Mouse (Mus musculus) layer of hippocampus, adult 9-10 months (tissue): ENCODE results near the gene Cadps2.

Experiments used
- DNase-seq: peaks from one replicate; pipeline ENCODE4 v3.0.0; 2022; ENCODE audit warnings: low spot score

The Cadps2 gene

DNA sequence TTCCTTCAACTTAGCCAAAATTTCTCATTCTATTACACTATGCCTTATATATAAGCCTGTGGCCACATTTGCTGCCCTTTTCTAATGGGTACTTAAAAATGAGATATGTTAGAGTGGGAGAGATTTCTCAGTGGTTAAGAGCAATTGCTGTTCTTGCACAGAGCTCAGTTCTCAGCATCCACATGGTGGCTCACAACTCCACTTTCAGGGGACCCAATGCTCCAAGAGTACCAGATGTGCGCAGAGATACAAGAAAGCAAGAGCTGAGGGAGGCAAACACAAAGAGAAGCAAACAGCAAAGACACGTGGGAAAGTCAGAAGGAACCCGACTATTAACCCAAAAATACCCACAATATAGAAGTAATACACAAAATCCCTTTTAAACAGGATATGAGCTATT is 77.0 kb downstream of the Cadps2 start:
- no peak for DNase-seq

- no peak for DNase-seq
These were observed 81.0 kb downstream of the Cadps2 start for GRCm38 (mm10) chr6:23758249-23758648.

DNA sequence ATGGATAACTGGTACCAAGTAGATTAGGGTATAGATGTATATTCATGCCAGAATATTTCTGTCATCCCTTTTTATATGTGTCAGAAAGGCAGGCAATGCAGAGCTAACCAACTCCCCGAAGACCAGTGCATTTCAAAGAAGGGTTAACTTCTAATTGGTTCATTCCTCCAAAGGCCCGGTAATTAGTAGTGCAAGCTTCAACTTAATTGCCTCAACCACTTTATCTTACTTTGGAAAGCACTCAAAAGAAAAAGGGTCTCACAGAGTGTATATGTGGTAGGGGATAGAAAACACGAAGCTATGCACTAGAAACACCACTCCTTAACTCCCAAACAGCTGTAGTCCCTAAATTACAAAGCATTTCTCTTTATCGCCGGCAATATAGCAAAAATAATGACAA is 90.4 kb downstream of the Cadps2 start:
- no peak for DNase-seq

GRCm38 (mm10) chr6:23740010-23740409 is 99.2 kb downstream of the Cadps2 start:
- no peak for DNase-seq

GRCm38 (mm10) chr6:23732750-23733149 is 106.5 kb downstream of the Cadps2 start:
- DNase-seq: no peak

- no peak for DNase-seq
These were observed 110.6 kb downstream of the Cadps2 start for GRCm38 (mm10) chr6:23728620-23729019.

GRCm38 (mm10) chr6:23723697-23724096 is 115.5 kb downstream of the Cadps2 start:
- DNase-seq: no peak

DNA sequence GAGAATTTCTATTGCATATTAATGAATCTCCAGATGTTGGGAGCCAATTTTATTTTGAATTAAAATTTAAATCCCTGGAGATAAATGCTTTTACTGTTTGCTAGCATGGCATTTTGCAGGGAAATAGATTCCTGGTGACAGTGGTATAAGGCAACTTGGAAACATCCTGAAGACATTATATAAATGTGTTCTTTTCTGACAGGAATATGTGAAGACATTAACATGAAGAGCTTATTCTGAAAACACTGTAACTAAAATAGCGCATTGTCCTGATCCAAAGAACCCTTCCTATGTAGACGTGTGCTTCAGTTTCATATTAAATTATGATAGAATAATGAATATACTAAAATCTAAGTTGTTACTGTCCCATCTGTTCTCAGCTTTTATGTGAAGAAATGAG is 118.8 kb downstream of the Cadps2 start:
- DNase-seq: no peak

DNA sequence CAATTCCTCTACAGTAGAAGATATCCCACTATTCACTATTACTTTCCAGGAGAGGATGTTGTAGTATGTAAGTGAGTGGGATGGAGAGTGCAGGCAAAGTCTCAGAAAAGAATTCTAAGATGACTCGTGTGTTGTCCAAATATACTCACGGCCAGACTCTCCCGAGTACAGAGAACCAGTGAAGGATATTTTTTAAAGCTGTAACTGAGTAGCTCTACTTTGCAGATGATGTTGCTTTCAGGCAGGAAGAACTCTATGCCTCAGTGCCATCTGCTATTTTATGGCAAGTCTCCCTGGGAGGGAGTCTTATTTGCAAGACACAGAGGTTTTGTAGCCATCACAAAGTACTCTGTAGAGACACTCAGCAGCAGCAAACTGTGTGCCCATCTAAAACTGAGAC is 131.7 kb downstream of the Cadps2 start:
- DNase-seq: no peak

GRCm38 (mm10) chr6:23700879-23701278 is 138.3 kb downstream of the Cadps2 start:
- DNase-seq: no peak

DNA sequence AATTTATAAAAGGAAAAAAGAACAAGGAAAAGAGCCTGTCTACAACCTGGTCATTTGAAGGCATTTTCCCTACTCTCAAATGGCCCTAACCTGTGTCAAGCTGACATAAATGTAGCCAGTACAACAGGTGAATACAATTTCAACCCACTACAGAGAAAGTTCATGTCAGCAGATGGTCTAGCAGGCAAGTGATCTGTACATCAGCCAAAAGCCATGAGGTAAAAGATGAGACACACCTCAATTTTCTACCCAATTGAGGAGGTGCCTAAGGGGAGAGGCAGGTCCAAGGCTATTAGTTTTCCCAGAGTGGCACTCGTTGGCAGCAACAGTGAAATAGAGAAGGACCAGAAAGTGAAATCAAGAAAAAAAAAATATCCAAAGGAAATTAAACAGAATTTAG is 161.0 kb downstream of the Cadps2 start:
- DNase-seq: no peak

GRCm38 (mm10) chr6:23655036-23655435 is 184.2 kb downstream of the Cadps2 start, which contains the start of gene Rnf148:
TSS of gene Rnf148 (minus strand) at chr6:23655136.
- DNase-seq: no peak

GRCm38 (mm10) chr6:23650205-23650604 is 189.0 kb downstream of the Cadps2 start, which contains the start of gene Rnf133:
TSS of gene Rnf133 (minus strand) at chr6:23650305.
- DNase-seq: no peak

DNA sequence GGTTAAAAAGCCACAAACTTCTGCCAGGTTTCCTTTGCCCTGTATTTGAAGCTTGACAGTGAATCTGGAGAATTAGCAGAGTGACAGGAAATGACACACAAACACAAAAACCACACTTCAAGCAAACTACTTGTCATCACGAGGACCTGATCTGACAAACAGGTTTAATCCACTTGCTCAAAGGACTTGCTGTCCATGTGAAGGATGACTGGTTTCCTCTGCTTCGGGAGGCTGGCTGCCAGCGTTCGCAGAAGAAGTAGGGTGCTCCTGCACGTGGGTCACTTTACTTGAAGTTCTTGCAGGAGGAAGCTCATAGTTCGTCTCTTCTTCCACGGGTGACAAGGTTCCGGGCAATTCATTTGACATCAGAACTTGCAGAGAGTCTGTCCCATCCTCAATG is 190.5 kb downstream of the Cadps2 start:
- no peak for DNase-seq

DNA sequence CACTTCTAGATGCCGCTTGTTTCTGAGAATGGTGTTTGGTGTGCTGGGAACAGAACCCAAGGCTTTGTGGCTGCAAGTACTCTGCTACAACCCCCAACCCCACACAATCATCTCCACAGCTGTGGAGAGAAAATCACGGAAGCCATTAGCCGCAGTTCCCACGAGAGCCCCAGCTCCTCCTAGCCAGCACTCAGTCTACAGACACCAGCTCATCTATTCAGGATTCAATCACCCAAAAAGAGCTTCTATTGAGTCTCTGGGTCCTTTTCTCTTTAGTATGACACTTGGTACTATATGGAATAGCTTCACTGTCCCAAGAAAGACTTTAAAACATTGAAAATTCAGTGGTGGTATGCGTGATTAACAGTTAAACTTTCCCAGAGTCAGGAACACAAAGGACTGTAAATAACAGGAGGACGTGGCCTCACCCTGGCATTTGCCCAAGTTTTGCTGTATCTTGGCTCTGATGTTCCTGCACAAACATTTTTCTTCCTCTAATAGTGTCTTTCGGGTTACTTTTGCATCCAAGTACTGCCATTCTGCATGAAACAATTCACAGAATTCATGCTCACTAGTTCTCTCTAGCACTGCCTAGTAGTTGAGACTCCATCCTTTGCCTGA is 191.5 kb downstream of the Cadps2 start:
- no peak for DNase-seq

DNA sequence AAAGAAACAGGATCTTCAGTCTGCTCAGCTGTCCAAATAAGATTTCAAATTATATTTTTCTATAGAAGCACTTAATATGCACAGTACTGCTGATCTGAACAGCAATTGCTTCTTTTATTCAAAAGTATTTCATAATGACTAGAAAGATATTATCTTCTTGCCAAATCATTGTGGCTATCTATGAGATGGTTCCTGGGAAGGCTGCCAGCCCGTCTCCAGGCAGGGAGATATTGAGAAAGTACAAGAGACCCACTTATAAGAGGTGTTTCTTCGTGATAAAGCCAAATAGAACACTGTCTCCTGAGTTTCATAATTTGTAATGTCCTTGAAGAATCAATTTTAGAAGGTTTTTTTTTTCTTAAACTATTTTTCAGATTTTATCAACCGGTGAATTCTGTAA is 202.1 kb downstream of the Cadps2 start:
- DNase-seq: no peak

GRCm38 (mm10) chr6:23635208-23635607 is 204.0 kb downstream of the Cadps2 start:
- no peak for DNase-seq

GRCm38 (mm10) chr6:23634016-23634415 is 205.2 kb downstream of the Cadps2 start:
- DNase-seq: no peak

DNA sequence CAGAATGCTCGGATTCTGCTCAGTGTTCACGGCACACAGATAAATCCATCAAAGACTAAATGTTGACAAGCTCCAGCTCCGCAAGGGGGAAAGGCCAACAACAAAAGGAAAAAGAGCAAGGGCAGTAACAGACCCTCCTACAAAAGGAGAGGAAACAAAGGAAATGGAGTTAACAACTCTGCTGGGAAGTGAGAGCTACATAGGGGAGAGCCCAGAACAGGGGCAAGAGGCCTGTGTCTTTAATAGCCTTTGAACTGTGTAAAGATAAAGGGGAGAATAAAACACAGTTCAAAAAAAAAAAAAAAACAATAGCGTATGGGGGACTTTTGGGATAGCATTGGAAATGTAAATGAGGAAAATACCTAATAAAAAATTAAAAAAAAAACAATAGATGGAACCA is 208.8 kb downstream of the Cadps2 start:
- DNase-seq: no peak

DNA sequence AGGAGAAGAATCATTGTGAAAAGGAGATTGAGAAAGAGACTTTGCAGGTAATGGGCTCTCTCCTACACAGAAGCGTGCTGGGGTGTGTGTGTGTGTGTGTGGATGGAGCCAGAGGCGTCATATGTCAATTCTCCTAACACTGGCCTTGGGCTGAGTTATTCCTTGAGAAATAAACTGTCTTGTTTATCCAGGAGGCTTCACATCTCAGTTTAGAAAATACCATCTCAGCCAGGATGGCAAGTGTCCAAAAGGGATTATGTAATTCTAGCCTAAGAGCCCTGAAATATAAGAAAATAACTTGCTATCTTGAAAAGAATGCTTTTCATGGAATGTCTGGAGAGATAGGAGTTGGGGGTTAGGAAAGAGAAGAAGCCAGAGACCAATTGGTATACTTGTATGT is 264.1 kb downstream of the Cadps2 start:
- DNase-seq: no peak

GRCm38 (mm10) chr6:23573750-23574149 is 265.5 kb downstream of the Cadps2 start:
- DNase-seq: no peak

DNA sequence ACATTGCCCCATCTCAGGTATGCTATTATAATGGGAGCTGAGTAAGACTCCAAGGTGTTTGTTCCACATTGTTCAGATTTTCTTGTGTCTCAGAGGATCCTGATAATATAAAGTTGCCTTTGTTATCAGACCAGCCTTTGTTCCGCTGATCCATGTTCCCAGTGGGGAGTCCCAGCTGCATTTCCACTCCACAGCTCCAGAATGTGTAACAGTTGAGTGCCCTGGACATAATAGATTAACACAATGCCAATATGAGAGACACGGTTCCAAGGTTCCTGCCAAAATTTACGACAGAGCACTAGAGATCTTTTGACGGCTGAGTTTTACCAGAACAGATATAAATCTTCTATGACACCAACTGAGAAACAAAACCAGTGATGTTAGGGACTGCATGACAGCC is 266.8 kb downstream of the Cadps2 start:
- no peak for DNase-seq

GRCm38 (mm10) chr6:23569686-23570085 is 269.5 kb downstream of the Cadps2 start:
- peak; percentile 26 for DNase-seq

GRCm38 (mm10) chr6:23568688-23569087 is 270.5 kb downstream of the Cadps2 start:
- DNase-seq: no peak

DNA sequence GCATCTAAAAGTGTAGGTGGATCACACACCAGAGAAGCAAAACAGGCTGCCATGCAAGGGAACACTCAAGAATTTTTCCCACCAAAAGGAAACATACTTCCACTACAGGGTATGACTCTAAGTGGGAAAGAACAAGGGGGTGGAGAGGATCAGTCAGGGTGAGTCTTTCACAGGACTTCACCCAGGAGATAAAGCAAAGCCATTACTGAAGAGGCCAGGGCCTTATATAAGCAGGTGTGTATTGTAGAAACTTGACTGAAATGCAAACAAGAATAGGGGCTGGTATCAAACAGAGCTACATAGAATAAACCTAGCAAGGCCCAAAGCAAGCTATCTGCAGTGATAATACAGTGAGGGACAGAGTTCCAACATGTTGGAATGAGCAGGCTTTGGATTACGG is 271.6 kb downstream of the Cadps2 start:
- no peak for DNase-seq
